Mouse (Mus musculus): ENCODE measurements at regions not wholly inside any gene's neighbourhood (a gene's known extent, or its start where the extent isn't known, plus 50 kb on each side); places are given as distances from the start of the nearest gene placed in this dataset.

DNA sequence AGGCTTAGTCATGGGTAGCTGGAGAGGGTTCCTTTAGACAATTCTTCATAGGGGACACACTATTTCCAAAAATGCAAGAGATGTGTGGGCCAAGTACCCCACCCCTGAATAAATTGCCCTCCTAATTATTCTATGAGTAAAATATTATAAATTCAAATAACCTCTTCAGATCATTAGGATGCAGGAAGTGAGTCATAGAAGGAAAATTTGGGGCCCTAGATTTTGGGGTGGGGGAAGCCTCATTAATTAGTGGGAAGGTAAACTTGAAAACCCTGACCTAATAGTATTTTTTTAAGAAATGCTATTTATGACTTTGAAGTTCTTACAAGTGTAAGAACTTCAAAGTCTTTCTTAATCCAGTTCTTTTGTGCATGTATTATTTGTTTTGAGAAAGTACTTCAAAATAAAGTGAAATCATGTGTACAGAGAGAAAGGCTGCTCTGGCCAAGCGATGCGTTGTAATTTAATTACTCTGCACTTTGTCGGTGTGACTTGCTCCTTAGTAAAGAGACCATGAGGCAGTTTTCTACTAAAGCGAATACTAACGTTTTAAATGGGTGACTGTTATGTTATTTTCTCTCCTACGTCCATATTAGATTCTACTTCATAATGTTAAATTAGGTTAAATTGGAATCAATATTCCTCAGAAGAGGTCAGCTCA lies 200.6 kb downstream of the Tgfb2 start:
- DNase-seq (ENCODE audit: low read depth, low spot score): no peak

DNA sequence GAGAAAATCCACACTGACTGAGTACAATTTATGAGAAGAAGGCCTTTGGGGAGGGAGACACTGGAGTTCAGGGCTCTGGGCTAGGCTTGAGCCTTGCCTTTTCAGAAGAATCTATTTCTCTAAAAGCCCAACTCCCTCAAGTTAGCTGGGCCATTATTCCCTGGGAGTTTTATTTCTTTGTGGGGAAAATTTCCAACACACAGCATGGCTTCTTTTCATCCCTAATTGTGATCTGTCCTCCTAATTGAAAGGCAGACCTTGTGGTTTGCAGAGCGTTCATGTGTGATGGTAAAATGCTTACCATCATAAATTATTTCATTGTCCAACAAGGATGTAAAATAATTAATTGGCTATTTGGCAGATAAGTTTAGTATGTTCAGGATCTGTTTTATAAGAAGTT lies 204.1 kb downstream of the Tgfb2 start:
- DNase-seq (ENCODE audit: low read depth, low spot score): no peak

DNA sequence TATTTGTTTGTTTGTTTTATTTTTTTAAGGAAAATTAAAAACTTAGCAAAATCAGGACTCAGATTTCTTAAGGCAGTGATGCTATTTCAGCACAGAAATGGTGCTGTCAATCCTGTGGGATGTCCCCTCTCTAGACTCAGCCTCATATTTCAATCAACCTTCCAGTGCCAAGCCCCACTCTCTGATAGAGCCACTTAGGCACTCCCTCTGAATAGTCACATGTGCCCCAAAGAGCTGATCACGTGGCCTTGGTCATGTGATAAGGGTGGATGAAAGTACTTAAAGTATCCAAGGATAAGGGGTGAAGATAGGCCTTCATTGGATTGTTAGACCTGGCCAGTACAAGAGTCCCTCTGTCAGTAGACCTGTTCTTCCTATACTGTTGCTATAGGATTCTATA lies 207.9 kb downstream of the Tgfb2 start:
- DNase-seq (ENCODE audit: low read depth, low spot score): no peak

DNA sequence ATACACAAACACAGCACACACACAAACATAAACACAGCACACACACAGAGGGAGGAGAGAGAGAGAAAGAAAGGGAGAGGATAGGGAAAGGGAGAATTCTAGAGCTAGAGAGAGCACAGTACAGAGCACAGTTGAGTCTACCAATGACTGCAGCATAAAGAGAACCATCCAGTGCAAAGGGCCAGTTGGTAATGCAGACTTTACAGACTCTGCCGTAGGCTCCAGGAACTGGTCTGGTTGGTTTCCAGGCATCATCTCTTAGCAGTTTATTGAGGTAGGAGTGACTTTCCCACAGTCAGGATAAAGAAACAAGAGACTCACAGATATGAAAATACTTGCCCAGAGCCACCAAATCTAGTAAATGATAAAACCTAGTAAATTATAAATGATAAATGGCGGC lies 208.5 kb downstream of the Tgfb2 start:
- DNase-seq (ENCODE audit: low read depth, low spot score): no peak

DNA sequence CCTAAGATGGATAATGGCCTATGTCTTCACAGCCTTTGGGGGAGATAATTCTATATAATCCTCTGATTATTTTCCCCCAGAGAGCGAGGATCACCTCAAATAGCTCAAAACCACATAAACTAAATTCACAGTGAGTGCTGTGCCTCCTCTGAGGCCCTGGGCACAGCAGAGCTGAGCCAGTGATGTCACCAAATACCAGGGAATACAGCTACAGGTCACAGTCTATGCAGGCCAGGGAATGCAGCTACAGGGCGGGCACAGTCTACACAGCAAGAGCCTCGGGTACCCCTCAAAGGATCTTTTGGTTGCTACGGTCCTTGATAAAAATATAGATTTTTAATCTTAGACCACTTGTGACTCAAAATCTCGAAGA lies 211.4 kb downstream of the Tgfb2 start:
- DNase-seq (ENCODE audit: low read depth, low spot score): no peak

DNA sequence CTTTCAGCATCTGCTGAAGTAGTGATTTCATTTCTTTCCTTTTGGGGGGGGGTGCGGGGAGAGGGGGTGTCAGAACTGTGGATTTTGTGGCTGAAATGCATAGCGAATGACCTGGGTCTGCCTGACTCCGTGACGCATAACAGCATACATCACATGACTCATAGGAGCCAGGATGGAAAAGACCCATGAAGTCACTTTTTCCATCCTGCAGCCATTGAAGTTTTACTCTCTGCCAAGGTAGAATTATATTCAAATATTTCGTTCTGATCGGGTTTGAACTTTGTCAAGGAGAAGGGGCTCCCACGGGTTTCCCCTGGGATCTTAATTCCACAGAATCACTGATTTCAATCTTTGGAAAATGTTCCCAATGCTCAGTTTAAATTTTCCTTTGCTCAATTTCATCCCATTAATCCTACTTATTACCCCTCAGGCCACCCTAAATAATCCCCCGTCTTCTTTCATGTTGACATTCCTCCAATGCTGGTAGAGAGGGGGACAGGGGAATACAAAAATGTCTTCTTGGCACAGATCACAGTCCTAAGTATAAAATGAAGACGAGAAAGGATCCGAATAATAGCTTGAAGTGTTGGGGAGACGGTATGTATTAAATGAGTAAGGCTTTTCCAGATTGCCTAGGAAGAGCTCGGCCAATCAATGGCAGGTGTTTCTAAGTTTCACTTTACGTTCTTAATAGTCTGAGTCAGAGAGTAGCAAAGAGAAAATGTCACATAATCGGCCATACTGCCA lies 212.0 kb downstream of the Tgfb2 start:
- no peak for DNase-seq (ENCODE audit: low read depth, low spot score)

DNA sequence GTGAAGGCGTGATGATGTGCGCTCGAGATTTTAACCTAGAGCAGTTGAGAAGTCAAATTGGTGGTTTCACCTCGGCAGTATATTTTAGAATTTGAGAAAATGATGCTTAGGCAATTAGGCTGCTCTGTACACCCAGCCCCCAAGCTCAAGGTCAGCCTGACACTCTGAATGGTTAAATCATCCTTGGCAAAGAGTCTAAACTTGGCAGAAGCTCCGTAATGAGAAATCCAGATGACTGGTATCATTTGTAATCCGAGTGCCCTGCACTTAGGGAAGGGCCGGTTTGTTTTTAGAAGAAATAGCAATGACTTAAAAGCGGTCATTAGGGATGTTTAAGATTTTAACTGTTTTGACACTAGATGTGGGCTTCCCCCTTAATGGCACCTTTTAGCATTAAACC lies 223.6 kb downstream of the Tgfb2 start:
- peak; percentile 70 for DNase-seq (ENCODE audit: low read depth, low spot score)

DNA sequence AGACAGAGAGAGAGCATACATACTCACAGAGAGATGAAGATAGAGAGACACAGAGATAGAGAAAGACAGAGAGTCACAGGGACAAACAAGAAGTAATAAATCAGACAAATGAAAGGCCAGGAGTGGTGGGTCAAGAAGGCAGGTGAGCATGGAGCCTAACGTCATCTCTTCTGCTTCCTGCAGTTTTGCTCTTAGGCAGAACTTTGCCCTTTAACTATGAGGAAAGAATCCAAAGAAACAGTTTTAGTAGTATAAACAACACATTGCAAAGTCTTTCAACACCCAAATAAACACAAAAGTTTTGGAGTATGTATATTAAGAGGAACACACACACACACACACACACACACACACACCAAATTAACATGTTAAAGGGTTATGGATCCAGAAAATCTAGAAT lies 225.8 kb downstream of the Tgfb2 start:
- no peak for DNase-seq (ENCODE audit: low read depth, low spot score)

DNA sequence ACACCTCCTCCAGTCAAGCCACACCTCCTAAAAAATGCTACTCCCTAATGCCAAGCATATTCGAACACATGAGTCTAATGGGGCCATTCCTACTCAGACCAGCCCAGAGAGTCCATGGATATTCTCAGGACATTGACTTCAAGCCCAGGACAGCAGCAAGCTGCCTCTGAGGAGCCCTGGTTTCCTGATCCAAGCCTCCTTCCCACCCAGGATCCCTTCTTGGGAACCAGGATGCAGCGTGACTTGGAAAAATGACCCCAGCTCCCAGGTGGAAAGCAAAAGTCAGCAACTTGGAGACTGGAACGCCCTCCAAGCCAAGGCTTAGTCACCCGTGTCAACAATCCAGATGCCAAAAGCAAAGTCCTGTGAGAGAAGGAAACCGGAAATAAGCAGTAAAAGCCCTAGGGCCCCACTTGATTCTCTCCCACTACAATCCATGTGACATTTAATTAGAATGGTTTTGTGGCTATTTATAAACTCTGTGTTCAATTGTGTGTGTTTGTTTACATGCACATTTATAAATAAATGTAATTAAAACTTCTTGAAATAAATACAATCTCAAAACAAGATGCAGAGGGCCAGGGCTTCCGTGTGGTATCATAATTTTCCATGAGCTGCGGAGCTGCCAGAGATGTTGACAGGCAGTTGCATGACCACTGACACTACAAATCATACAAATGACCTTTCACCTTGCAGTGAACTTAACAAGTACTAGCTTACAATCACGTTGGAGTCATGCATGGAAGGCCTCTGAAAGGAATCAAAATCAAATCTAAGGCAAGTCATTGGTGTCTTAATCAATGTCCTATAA lies 227.2 kb downstream of the Tgfb2 start:
- DNase-seq (ENCODE audit: low read depth, low spot score): peak; percentile 17

DNA sequence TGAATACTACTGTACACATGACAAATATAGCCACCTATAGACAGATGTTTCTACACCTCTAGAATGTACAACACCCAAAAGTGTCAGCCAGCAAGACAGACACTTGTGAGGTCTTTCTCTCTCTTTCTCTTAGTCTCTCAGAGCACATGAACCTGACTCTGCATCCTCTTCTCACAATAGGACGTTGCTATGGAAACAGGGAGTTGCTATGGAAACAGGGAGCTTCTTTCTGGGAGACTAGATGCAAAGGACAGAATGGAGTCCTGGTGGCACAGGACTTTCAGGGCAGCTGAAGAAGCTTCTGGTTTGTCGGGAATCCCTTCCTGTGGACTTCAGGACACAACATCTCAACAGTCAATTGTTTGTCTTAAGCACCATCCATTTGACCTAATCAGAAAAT lies 230.9 kb downstream of the Tgfb2 start:
- DNase-seq (ENCODE audit: low read depth, low spot score): peak; percentile 89

DNA sequence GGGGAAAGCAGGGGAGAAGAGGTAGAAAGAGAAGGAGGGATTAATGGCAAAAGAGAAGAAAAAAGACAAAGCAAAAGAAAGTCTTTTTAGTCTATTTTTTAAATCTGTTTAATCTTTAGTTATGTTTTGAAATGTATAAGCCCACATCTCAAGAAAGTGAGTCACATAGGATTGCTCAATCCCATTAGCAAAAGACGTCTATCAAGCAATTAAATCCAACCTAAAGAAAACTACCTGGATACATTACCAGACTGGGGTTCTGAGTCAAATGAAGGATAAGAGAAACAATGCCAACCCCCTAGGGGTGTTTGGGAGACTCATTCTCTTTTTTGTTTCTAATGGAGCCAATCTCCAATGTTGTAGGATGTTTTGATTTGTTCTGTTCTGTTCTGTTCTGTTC lies 231.4 kb downstream of the Tgfb2 start:
- no peak for DNase-seq (ENCODE audit: low read depth, low spot score)

DNA sequence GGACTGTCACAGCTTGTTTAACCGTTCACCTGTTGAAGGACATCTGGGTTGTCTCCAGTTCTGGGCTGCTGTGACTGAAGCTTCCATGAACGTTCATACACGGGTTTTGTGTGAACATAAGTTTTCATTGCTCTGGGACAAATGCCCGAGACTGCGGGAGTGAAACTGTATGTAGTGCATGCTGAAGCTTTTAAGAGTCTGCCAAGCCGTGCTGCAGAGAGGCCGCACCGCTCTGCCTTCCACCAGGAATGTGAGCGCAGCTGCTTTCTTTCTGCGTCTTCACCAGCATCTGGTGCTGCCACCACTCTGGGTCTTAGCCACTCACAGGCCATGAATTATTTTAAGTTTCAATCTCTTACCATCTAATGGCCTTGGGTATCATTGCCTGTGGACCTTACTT lies 232.8 kb downstream of the Tgfb2 start:
- DNase-seq (ENCODE audit: low read depth, low spot score): no peak

DNA sequence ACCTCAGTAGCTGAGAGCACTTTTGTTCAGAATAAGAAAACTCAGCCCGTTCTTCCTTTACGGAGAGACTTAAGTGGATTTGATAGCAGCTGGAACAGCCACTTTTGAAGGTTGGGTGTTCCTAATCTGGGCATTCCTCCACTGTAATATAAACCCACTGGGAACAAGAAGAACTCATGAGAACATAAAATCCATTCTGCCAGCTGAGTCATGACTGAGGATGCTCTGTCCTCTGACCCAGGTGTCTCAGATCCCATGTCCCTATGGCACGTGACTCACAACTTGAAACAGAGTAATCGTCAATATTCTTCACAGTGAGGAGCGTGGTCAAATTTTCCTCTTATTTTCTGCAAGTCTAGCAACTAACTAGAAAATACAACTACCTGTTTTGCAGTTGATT lies 240.3 kb downstream of the Tgfb2 start:
- no peak for DNase-seq (ENCODE audit: low read depth, low spot score)

DNA sequence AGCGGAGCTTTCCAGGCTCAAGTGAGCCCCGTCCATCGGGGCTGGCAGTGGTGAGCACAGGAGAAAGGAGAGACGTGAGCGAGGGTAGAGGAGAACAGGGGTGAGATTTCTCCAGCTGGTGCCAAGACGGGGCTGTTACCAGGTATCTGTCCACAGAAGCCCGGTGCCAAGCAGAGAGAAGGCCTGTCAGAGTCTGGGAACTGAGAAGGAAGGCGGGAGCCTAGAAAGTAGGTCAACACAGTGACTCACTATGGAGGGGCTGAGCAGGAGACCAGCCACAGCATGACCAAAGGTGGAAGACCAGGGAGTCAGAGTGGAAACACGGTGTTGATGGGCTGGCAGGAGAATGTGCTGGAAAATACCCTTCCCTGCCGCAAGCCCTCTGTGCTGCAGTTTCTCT lies 245.0 kb downstream of the Tgfb2 start:
- no peak for DNase-seq (ENCODE audit: low read depth, low spot score)

DNA sequence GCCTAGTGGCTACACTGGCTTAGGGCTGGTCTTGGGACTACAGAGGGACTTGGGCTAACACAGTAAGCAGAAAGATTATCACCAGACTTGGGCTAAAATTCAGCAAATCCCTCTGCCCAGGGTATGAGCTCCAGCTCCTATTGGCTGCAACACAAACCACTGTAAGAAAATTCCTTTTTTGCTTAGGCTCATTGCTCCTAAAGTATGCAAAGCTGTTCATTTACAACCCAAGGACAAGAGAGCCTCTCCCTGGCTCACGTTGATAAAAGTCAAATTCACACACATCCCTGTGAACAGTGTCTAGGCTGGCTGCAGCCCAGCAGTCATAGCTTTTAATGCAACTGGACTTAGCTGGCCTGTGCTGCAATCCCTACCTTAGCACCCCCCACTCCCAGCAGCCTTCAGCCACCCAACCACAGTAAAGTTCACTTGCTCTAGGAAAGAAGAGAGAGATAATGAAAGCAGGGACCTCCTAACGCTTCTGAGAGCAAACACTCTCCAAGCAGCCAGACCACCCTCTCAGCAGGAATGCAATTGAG lies 247.6 kb downstream of the Tgfb2 start:
- DNase-seq (ENCODE audit: low read depth, low spot score): no peak

DNA sequence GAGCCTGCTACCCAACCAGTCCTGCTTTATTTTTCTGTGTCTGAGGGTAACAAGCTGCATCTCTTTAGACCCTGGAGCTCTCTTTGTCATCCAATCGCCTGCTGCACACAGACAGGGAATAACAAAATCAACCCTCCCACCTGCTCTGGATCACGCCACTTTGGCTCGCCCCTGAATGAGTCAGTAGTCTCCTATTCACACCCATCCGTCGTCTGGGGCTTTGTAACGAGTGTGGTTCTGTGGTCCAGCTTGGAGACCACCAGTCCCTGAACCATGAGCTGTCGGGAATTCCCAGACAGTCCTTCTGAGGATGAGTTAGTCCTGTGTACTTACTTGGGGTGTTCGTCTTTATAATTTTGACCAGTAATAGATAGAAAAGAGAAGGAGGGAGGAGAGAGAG lies 248.7 kb downstream of the Tgfb2 start:
- no peak for DNase-seq (ENCODE audit: low read depth, low spot score)

DNA sequence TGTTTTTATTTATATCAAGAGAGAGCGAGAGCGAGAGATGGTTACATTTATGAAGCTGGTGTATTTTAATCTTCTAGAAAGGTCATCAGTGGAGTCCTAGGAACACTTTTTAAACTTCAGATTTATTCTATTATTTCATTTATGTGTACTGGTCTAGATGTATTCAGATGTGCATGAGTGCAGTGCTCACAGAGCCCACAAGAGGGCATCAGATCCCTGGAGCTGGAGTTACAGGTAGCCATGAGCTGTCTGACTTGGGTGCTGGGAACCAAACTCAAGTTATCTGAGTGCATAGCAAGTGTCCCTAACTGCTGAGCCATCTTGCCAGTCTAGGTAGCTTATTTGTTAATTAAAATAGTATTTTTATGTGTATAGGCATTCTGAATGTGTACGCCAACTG lies 249.7 kb downstream of the Tgfb2 start:
- DNase-seq (ENCODE audit: low read depth, low spot score): no peak

DNA sequence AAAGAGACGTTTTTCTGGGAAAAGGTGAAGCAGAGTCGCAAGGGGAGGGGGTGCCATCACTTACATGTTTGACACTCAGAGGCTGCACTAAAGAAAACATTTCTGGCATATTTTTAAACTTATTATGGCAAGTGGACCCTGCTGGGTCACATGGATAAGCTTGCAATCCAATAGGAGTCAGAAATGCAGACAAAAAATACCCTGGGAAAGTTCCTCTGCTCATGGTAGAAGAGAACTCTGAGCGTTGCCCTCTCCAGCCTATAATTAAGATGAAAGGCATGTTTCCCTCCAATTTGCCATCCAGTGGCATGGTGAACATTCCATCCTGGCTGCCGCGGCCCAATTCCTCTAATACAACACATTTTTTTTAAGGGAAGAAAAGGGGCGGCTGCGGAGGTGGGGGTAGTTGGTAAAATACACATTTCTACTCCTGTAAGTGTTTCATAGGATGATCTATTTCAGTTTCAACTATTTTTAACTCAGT lies 250.6 kb downstream of the Tgfb2 start:
- no peak for DNase-seq (ENCODE audit: low read depth, low spot score)

DNA sequence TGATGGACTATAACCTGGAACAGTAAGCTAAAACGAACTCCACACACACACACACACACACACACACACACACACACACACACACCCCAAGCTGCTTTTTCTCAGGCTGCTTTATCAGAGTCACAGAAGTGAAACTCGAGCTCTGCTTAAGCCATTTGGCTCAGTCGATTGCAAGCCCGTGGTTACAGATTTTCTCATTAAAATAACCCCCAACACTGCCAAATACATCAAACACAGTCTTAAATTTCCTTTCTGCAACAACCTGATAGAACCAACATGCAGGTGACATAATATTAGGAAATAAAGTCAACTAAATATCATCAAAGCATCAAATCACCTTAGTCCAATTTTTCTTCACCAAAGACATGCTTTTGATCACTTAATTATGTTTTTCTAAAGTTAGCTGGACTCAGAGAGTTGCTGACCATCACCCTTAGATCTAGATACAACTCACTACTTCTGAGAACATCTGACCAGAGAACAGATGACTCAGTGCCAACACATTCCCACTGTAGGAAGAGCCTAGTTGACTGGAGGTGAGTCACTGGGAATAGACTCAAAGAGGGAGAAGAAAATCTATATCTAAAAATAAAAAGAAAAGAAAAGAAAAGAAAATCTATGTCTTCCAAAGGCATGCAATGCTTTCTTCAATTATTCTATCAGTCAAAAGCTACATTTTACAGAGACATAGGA lies 251.2 kb downstream of the Tgfb2 start:
- DNase-seq (ENCODE audit: low read depth, low spot score): no peak

DNA sequence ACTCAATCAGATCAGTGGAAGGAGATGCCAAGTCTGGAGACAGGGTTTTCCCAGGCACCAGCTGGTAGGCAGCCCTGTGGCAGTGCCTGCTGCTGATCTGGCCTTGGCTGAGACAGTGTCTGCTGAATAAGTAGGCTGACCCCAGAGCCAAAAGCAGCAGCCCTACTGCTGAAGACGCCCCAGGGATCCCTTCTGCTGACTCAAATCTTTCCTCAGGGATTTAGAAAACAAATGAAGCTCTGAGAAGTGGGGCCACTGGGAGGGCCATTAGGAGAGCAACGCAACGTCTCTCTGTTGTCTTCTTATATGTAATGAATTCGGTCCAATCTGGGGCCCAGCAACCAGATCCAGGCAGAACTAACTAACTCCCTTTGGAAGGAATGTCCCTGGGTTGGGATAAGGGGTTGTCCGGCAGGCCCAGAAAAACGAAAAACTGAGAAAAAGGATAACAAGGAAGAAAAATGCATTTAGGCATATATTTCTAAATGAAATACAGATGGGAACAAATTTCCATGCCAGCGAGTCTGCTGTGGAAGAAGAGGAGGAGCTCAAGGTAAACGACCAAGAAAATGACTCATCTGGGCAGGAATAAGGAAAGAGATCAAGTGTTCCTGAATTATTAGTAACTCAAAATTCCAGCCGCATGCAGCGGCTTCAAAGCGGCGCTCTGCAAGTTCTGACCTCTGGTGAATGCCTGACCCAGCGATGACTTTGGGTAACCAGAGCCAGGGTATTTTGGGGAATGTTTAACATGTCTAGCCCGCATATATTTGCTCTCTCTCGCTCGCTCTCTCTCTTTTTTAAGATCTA lies 256.7 kb downstream of the Tgfb2 start:
- peak; percentile 59 for DNase-seq (ENCODE audit: low read depth, low spot score)

DNA sequence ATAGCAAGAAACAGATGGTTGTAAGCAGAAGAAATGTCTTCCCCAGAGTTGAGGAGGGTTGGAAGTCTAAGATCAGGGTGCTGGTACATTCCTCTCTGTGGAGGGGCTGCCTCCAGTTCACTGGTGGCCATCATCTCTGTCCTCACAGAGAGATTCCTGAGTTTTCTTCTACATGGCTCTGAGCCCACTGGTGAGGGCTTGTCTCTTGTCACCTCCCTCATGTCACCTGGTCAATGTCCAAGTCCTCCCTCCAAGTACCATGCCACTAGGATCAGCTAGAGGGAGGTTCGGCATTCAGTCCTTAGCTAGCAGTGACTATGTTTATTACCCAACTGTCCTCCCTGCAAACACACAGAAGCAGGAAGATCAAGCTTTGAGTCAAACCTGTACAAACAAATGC lies 258.3 kb downstream of the Tgfb2 start:
- DNase-seq (ENCODE audit: low read depth, low spot score): no peak

Data from mesoderm, embryonic 11.5 days (tissue).